17 mouse cellular contexts compared by ENCODE assay signal in the genomic region with DNA sequence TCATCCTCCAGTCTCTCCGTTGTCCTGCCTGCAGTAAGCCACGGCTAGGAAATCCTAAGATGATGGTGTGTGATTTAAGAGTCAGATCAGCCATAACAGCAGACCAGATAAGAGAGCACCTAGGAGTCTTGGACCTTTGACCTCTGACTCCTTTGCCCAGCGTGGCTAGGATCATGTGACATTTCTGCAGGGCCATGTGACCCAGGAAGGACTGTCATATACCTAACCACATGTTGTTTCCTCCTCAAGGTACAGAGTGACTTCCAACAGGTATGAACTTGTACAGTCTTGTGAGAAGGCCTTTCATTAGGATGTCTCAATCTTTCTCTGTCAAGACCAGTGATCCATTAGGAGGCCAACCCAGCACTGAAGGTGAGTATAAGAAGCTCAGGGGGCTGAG.
DNase-seq lines count a peak whose midpoint lies in the region; ATAC-seq lines count a peak whose summit lies in the region.
"Had no signal": no experiment of that assay in that cellular context is flagged by ENCODE, and none has a peak within 500 bp of the region (broad histone marks: within the 10 kb centered on the region; RNA-seq: fewer than 3 reads in every experiment).

No protein-coding gene starts in this region.

- WGBS in hindbrain, embryonic 10.5 days, result 86% methylated on average over 3 of the region's 3 CpGs
- 85% methylated on average over 3 of the region's 3 CpGs for WGBS in hindbrain, embryonic 13.5 days
- 64% methylated on average over 3 of the region's 3 CpGs for WGBS in limb, embryonic 12.5 days
- 80% methylated on average over 3 of the region's 3 CpGs for WGBS in forebrain, embryonic 16.5 days

- H3K9ac ChIP-seq in hindbrain, embryonic 13.5 days, result no peak overlapping the region
- no peak overlapping the region for H3K9ac ChIP-seq in limb, embryonic 12.5 days (replicated peaks)
- no peak overlapping the region for H3K9ac ChIP-seq in forebrain, embryonic 16.5 days (replicated peaks; ENCODE audit: low read depth, low read length)
- H3K9ac ChIP-seq: heart, embryonic 15.5 days had no signal

- H3K27me3 ChIP-seq in hindbrain, embryonic 10.5 days (ENCODE audit: insufficient read depth, poor library complexity, severe bottlenecking), result no peaks in the 10 kb centered on the region
- no peaks in the 10 kb centered on the region for H3K27me3 ChIP-seq in hindbrain, embryonic 13.5 days
- H3K27me3 ChIP-seq in limb, embryonic 12.5 days, result peaks cover 4% of the 10 kb centered on the region; the same call in 1 of the 2 replicates
- H3K27me3 ChIP-seq in forebrain, embryonic 16.5 days (replicated peaks; ENCODE audit: control insufficient read depth, insufficient read depth, low read length), result no peaks in the 10 kb centered on the region
- H3K27me3 ChIP-seq: heart, embryonic 15.5 days had no signal

- H3K4me3 ChIP-seq in hindbrain, embryonic 10.5 days, result no peak overlapping the region
- H3K4me3 ChIP-seq in hindbrain, embryonic 13.5 days, result no peak overlapping the region
- H3K4me3 ChIP-seq in limb, embryonic 12.5 days (replicated peaks), result no peak overlapping the region
- H3K4me3 ChIP-seq in forebrain, embryonic 16.5 days (replicated peaks; ENCODE audit: low read length), result no peak overlapping the region
- H3K4me3 ChIP-seq: heart, embryonic 15.5 days; myocyte had no signal

- no peak for ATAC-seq in hindbrain, embryonic 13.5 days (ENCODE audit: low FRiP score)
- ATAC-seq in limb, embryonic 12.5 days (ENCODE audit: insufficient number of reproducible peaks, insufficient read depth, low FRiP score, low TSS enrichment, low read depth), result no peak
- ATAC-seq in forebrain, embryonic 16.5 days, result no peak

- peaks cover 14% of the 10 kb centered on the region for H3K4me1 ChIP-seq in hindbrain, embryonic 10.5 days (replicated peaks)
- peaks cover 3% of the 10 kb centered on the region; the same call in 1 of the 2 replicates for H3K4me1 ChIP-seq in hindbrain, embryonic 13.5 days (replicated peaks)
- peaks cover 17% of the 10 kb centered on the region for H3K4me1 ChIP-seq in limb, embryonic 12.5 days (replicated peaks)
- H3K4me1 ChIP-seq in forebrain, embryonic 16.5 days (replicated peaks; ENCODE audit: control insufficient read depth, insufficient read depth, low read length), result no peaks in the 10 kb centered on the region

- no peaks in the 10 kb centered on the region for H3K36me3 ChIP-seq in hindbrain, embryonic 10.5 days
- H3K36me3 ChIP-seq in hindbrain, embryonic 13.5 days, result no peaks in the 10 kb centered on the region
- no peaks in the 10 kb centered on the region for H3K36me3 ChIP-seq in limb, embryonic 12.5 days
- H3K36me3 ChIP-seq in forebrain, embryonic 16.5 days (ENCODE audit: control insufficient read depth, insufficient read depth), result no peaks in the 10 kb centered on the region
- H3K36me3 ChIP-seq: heart, embryonic 15.5 days had no signal

- 0 out of 2 replicates have a peak overlapping the region, but pooled peaks have one; percentile 2 for H3K27ac ChIP-seq in hindbrain, embryonic 10.5 days
- H3K27ac ChIP-seq in hindbrain, embryonic 13.5 days, result no peak overlapping the region
- H3K27ac ChIP-seq in limb, embryonic 12.5 days, result 0 out of 2 replicates have a peak overlapping the region, but pooled peaks have one; percentile 35
- no peak overlapping the region for H3K27ac ChIP-seq in forebrain, embryonic 16.5 days (ENCODE audit: low read length)
- H3K27ac ChIP-seq: heart, embryonic 15.5 days; kidney, postnatal 0 days had no signal

- H3K9me3 ChIP-seq in hindbrain, embryonic 10.5 days, result peaks cover 6% of the 10 kb centered on the region; the same call in 1 of the 2 replicates
- no peaks in the 10 kb centered on the region for H3K9me3 ChIP-seq in hindbrain, embryonic 13.5 days
- H3K9me3 ChIP-seq in limb, embryonic 12.5 days, result no peaks in the 10 kb centered on the region
- no peaks in the 10 kb centered on the region for H3K9me3 ChIP-seq in forebrain, embryonic 16.5 days (ENCODE audit: control insufficient read depth, low read length)
- H3K9me3 ChIP-seq: heart, embryonic 15.5 days had no signal

- DNase-seq in hindbrain, embryonic 10.5 days (ENCODE audit: low spot score), result no peak
- DNase-seq in thymus, postnatal 0 days (ENCODE audit: low spot score), result peak; percentile 21
- no peak for DNase-seq in thymus, adult 18-20 months
- DNase-seq in adrenal gland, postnatal 14 days, result no peak
- DNase-seq: adrenal gland, adult 8-10 months; cerebellum, adult 18-20 months; cerebellum, postnatal 36 days; gastrocnemius, postnatal 36 days; kidney, adult 11 months; lung, postnatal 36 days; right cerebral cortex, postnatal 4 days had no signal

- H3K4me2 ChIP-seq in hindbrain, embryonic 13.5 days, result no peak overlapping the region
- H3K4me2 ChIP-seq in limb, embryonic 12.5 days, result no peak overlapping the region
- H3K4me2 ChIP-seq in forebrain, embryonic 16.5 days (ENCODE audit: low read length), result no peak overlapping the region
- H3K4me2 ChIP-seq: heart, embryonic 15.5 days had no signal

Comparison
In these comparisons a context has a peak if more than half of its experiments do, and no peak if none do; other contexts are left out.
1. H3K27ac ChIP-seq: peak in hindbrain, embryonic 10.5 days (single experiment) and limb, embryonic 12.5 days (single experiment); none in hindbrain, embryonic 13.5 days (single experiment) and forebrain, embryonic 16.5 days (single experiment).